13 mouse cellular contexts compared by ENCODE assay signal in the genomic region with DNA sequence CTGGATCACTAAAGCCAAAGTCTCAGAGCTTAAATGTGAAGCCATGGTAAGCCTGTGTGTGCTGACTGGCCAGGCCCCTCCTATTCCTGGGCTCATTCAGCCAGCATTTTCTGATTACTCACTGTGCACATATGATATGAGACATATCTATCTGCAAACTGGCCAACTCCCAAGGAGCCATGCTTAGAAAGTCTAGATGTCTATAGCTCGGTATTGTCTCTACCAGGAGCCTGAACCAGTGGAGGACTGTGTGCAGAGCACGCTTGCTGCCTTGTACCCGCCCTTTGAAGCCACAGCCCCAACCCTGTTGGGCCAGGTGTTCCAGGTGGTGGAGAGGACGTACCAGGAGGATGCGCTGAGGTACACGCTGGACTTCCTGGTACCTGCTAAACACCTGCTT. TPM values are rescaled to one million over a fixed set of nuclear protein-coding genes. Genes with fewer than 3 reads are reported as not detected.
DNase-seq lines count a peak whose midpoint lies in the region; ATAC-seq lines count a peak whose summit lies in the region.
"Had no signal": no experiment of that assay in that cellular context is flagged by ENCODE, and none has a peak within 500 bp of the region (broad histone marks: within the 10 kb centered on the region; RNA-seq: fewer than 3 reads in every experiment).

No protein-coding gene starts in this region.

- H3K4me3 ChIP-seq in heart, embryonic 12.5 days, result no peak overlapping the region
- no peak overlapping the region for H3K4me3 ChIP-seq in neural tube, embryonic 13.5 days
- H3K4me3 ChIP-seq in limb, embryonic 12.5 days (replicated peaks), result no peak overlapping the region
- no peak overlapping the region for H3K4me3 ChIP-seq in stomach, embryonic 16.5 days (replicated peaks; ENCODE audit: low read length)
- H3K4me3 ChIP-seq: megakaryocyte, embryonic 14.5 days had no signal

- 89% methylated on average over 6 of the region's 6 CpGs for WGBS in heart, embryonic 12.5 days
- WGBS in neural tube, embryonic 13.5 days, result 97% methylated on average over 6 of the region's 6 CpGs
- 86% methylated on average over 6 of the region's 6 CpGs for whole genome bisulfite sequencing in limb, embryonic 12.5 days
- WGBS in stomach, embryonic 16.5 days, result 64% methylated on average over 6 of the region's 6 CpGs

- no peak for ATAC-seq in heart, embryonic 12.5 days (ENCODE audit: insufficient number of reproducible peaks, low FRiP score)
- no peak for ATAC-seq in neural tube, embryonic 13.5 days (ENCODE audit: low read depth)
- ATAC-seq in limb, embryonic 12.5 days (ENCODE audit: insufficient number of reproducible peaks, insufficient read depth, low FRiP score, low TSS enrichment, low read depth), result no peak
- ATAC-seq in stomach, embryonic 16.5 days (ENCODE audit: insufficient read depth, low FRiP score), result peak; percentile 11; the same call in 1 of the 2 replicates

- H3K4me2 ChIP-seq in heart, embryonic 12.5 days, result peak overlapping the region; percentile 81
- peak overlapping the region; percentile 82; the same call in 1 of the 2 replicates for H3K4me2 ChIP-seq in neural tube, embryonic 13.5 days
- H3K4me2 ChIP-seq in limb, embryonic 12.5 days, result peak overlapping the region; percentile 82; the same call in 1 of the 2 replicates
- H3K4me2 ChIP-seq in stomach, embryonic 16.5 days (ENCODE audit: low read depth, low read length), result peak overlapping the region; percentile 78; the same call in 1 of the 2 replicates

- peaks cover 22% of the 10 kb centered on the region for H3K4me1 ChIP-seq in heart, embryonic 12.5 days (replicated peaks)
- H3K4me1 ChIP-seq in neural tube, embryonic 13.5 days (replicated peaks), result peaks cover 46% of the 10 kb centered on the region
- peaks cover 35% of the 10 kb centered on the region for H3K4me1 ChIP-seq in limb, embryonic 12.5 days (replicated peaks)
- H3K4me1 ChIP-seq in stomach, embryonic 16.5 days (ENCODE audit: control insufficient read depth, insufficient read depth, low read length), result peaks cover 20% of the 10 kb centered on the region

- DNase-seq in heart, adult 8-10 months (ENCODE audit: low spot score), result no peak
- DNase-seq in neural tube, embryonic 10.5 days (ENCODE audit: extremely low spot score, low spot score), result no peak
- no peak for DNase-seq in thymus, postnatal 0 days (ENCODE audit: low spot score)
- DNase-seq in kidney, postnatal 25 days, result no peak
- DNase-seq: gastrocnemius, postnatal 14 days; kidney, adult 2 months had no signal

- H3K36me3 ChIP-seq in heart, embryonic 12.5 days, result peaks cover 53% of the 10 kb centered on the region
- peaks cover 49% of the 10 kb centered on the region for H3K36me3 ChIP-seq in neural tube, embryonic 13.5 days
- H3K36me3 ChIP-seq in limb, embryonic 12.5 days, result peaks cover 56% of the 10 kb centered on the region
- peaks cover 32% of the 10 kb centered on the region for H3K36me3 ChIP-seq in stomach, embryonic 16.5 days (ENCODE audit: control insufficient read depth, insufficient read depth, low read length)

- no peaks in the 10 kb centered on the region for H3K9me3 ChIP-seq in heart, embryonic 12.5 days (replicated peaks)
- H3K9me3 ChIP-seq in neural tube, embryonic 13.5 days, result no peaks in the 10 kb centered on the region
- H3K9me3 ChIP-seq in limb, embryonic 12.5 days, result no peaks in the 10 kb centered on the region
- no peaks in the 10 kb centered on the region for H3K9me3 ChIP-seq in stomach, embryonic 16.5 days (replicated peaks; ENCODE audit: control insufficient read depth, low read length)
- H3K9me3 ChIP-seq: megakaryocyte, embryonic 14.5 days had no signal

- H3K27ac ChIP-seq in heart, embryonic 12.5 days (ENCODE audit: poor library complexity, severe bottlenecking), result no peak overlapping the region
- no peak overlapping the region for H3K27ac ChIP-seq in neural tube, embryonic 13.5 days (replicated peaks)
- no peak overlapping the region for H3K27ac ChIP-seq in limb, embryonic 12.5 days
- peak overlapping the region; percentile 96 for H3K27ac ChIP-seq in stomach, embryonic 16.5 days (ENCODE audit: low read length)

- no peaks in the 10 kb centered on the region for H3K27me3 ChIP-seq in heart, embryonic 12.5 days (replicated peaks)
- H3K27me3 ChIP-seq in neural tube, embryonic 13.5 days, result no peaks in the 10 kb centered on the region
- H3K27me3 ChIP-seq in limb, embryonic 12.5 days, result no peaks in the 10 kb centered on the region
- no peaks in the 10 kb centered on the region for H3K27me3 ChIP-seq in stomach, embryonic 16.5 days (ENCODE audit: control insufficient read depth, insufficient read depth, low read length)

- H3K9ac ChIP-seq in heart, embryonic 12.5 days, result no peak overlapping the region
- no peak overlapping the region for H3K9ac ChIP-seq in neural tube, embryonic 13.5 days
- H3K9ac ChIP-seq in limb, embryonic 12.5 days (replicated peaks), result no peak overlapping the region
- H3K9ac ChIP-seq in stomach, embryonic 16.5 days (ENCODE audit: low read length), result peak overlapping the region; percentile 93

RNA-seq across cellular contexts. Expression of gene Arhgef40, which starts 2.7 kb away (rescaled TPM):
- 104 and 111 TPM in 2 replicates for polyA plus RNA-seq in heart, embryonic 12.5 days (2016; fragmentation: Nextera tagmentation; extraction: Ambion mirVana)
- total RNA-seq in heart, adult 8-10 months (2022), result 10 to 100 TPM; 20.4 to 31.0 (median 24.0) TPM
- polyA plus RNA-seq in neural tube, embryonic 13.5 days (2015; fragmentation: Nextera tagmentation; extraction: Ambion mirVana), result 69.0 and 72.9 TPM in 2 replicates
- 241 and 253 TPM in 2 replicates for polyA plus RNA-seq in limb, embryonic 12.5 days (2016; fragmentation: Nextera tagmentation; extraction: Ambion mirVana)
- polyA plus RNA-seq in stomach, embryonic 16.5 days (2015; fragmentation: Nextera tagmentation; extraction: Ambion mirVana), result 81.9 and 92.6 TPM in 2 replicates
- polyA plus RNA-seq in thymus, postnatal 0 days (2015; fragmentation: Nextera tagmentation; extraction: Ambion mirVana), result 26.9 and 27.0 TPM in 2 replicates

RNA-seq across cellular contexts. Expression of gene Tmem253, which starts 28.3 kb away (rescaled TPM):
- polyA plus RNA-seq in heart, embryonic 12.5 days (2016; fragmentation: Nextera tagmentation; extraction: Ambion mirVana), result 0.50 and 0.80 TPM in 2 replicates
- 1 to 10 TPM; 1.6 to 4.4 (median 2.5) TPM for total RNA-seq in heart, adult 8-10 months (2022)
- not detected in 2 replicates for polyA plus RNA-seq in neural tube, embryonic 13.5 days (2015; fragmentation: Nextera tagmentation; extraction: Ambion mirVana)
- 1.00 and 1.2 TPM in 2 replicates for polyA plus RNA-seq in limb, embryonic 12.5 days (2016; fragmentation: Nextera tagmentation; extraction: Ambion mirVana)
- 8.0 and 12.8 TPM in 2 replicates for polyA plus RNA-seq in stomach, embryonic 16.5 days (2015; fragmentation: Nextera tagmentation; extraction: Ambion mirVana)
- 0.90 and 1.5 TPM in 2 replicates for polyA plus RNA-seq in thymus, postnatal 0 days (2015; fragmentation: Nextera tagmentation; extraction: Ambion mirVana)

RNA-seq across cellular contexts. Expression of gene Zfp219, which starts 33.4 kb away (rescaled TPM):
- polyA plus RNA-seq in heart, embryonic 12.5 days (2016; fragmentation: Nextera tagmentation; extraction: Ambion mirVana), result 21.5 and 23.6 TPM in 2 replicates
- total RNA-seq in heart, adult 8-10 months (2022), result 10 to 100 TPM; 22.5 to 29.9 (median 24.6) TPM
- 32.3 and 32.5 TPM in 2 replicates for polyA plus RNA-seq in neural tube, embryonic 13.5 days (2015; fragmentation: Nextera tagmentation; extraction: Ambion mirVana)
- polyA plus RNA-seq in limb, embryonic 12.5 days (2016; fragmentation: Nextera tagmentation; extraction: Ambion mirVana), result 51.7 and 60.9 TPM in 2 replicates
- polyA plus RNA-seq in stomach, embryonic 16.5 days (2015; fragmentation: Nextera tagmentation; extraction: Ambion mirVana), result 23.1 and 24.4 TPM in 2 replicates
- 40.7 and 44.5 TPM in 2 replicates for polyA plus RNA-seq in thymus, postnatal 0 days (2015; fragmentation: Nextera tagmentation; extraction: Ambion mirVana)

RNA-seq across cellular contexts. Expression of gene Olfr221, which starts 55.1 kb away (rescaled TPM):
- polyA plus RNA-seq in heart, embryonic 12.5 days (2016; fragmentation: Nextera tagmentation; extraction: Ambion mirVana), result not detected in 2 replicates
- not detected for total RNA-seq in heart, adult 8-10 months (2022)
- not detected in 2 replicates for polyA plus RNA-seq in neural tube, embryonic 13.5 days (2015; fragmentation: Nextera tagmentation; extraction: Ambion mirVana)
- not detected in 2 replicates for polyA plus RNA-seq in limb, embryonic 12.5 days (2016; fragmentation: Nextera tagmentation; extraction: Ambion mirVana)
- not detected in 2 replicates for polyA plus RNA-seq in stomach, embryonic 16.5 days (2015; fragmentation: Nextera tagmentation; extraction: Ambion mirVana)
- not detected in 2 replicates for polyA plus RNA-seq in thymus, postnatal 0 days (2015; fragmentation: Nextera tagmentation; extraction: Ambion mirVana)
- total RNA-seq: gastrocnemius, postnatal 14 days; left cerebral cortex, adult 8-10 months had no signal
- polyA plus RNA-seq: C2C12; kidney, adult 2 months had no signal
